Mouse (Mus musculus): ENCODE measurements at regions not wholly inside any gene's neighbourhood (a gene's known extent, or its start where the extent isn't known, plus 50 kb on each side); places are given as distances from the start of the nearest gene placed in this dataset.

DNA sequence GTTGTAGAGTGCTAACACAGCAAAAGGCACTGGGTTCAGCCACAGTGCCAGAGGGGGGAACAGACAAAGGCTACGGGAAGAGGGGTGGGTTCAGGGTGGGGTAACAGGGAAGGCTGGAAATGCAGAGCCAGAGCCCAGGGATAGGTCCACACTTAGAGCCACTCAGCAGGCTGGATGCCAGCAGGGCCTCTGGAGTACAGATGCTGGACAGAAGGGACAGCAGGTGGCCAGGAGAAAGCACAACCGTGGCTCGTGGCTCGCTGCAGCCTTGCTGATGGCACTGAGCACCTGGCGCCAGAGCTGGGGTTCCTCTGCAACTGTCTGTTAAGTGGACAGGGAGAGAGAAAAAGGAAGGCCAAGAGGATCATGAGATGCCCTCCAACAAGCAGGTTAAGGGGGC lies 174.2 kb downstream of the Mroh4 start:
- no peak for DNase-seq (ENCODE audit: low read depth, low spot score)

DNA sequence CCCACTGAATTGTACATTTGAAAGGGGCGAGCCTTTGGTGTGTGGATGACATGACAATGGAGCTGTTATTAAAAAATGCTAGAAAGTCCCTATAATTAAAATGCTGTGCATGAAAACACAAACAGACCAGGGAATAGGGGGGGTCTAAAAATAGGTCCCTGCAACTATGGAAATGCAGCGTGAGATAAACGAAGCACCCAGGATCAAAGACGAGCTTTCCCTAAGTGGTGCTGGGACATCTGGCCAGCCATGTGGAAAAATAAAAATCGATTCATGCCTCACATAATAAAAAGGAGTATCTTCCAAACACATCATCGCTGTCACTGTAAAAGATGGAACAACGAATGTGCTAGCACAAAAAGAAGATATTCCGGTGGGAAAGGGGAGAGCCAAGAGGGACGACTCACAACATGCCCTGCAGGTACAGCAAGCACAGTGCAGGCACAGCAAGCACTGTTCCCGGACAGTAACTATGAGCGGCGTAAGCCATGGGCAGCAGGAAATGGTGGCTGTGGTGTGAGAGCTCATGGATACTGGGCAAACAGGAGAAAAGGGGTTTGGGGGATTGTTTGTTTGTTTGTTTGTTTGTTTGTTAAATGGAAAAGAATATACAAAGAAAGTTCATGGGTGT lies 176.7 kb downstream of the Mroh4 start:
- DNase-seq (ENCODE audit: low read depth, low spot score), result no peak

DNA sequence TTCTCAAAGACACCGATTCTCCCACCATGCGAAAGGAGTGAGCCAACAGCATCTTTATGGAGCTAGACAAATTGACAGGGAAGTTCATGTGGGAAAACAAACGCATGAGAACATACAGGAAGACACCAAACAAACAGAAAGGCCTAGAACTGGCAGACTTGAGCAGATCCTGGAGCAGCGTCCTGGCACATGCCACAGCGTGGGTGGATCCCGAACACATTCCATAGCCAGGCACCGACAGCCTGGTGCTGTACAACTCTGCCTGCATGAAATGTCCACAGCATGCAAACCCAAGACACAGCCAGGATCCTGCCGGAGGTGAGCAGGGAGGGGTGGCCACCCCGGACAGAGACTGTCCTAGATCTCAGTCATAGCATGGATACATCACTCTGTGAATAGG lies 177.2 kb downstream of the Mroh4 start:
- DNase-seq (ENCODE audit: low read depth, low spot score), result no peak

DNA sequence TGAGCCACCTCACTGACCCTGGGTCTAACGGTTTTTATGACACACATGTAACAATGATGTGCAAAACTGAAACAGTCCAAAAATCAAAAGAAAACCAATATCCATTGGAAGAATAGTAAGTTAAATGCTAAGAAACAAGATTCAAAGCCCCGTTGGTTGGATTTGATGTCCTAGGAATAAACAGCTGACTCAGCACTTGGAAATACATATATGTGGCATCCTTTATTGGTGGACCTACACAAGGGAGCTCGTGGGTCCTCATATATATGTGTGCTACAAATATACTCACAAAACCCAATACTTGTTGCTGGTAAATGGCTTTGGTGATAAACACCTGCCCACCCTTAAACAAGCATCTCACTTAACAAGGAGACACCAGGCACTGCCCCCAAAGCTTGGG lies 178.2 kb downstream of the Mroh4 start:
- DNase-seq (ENCODE audit: low read depth, low spot score), result no peak

DNA sequence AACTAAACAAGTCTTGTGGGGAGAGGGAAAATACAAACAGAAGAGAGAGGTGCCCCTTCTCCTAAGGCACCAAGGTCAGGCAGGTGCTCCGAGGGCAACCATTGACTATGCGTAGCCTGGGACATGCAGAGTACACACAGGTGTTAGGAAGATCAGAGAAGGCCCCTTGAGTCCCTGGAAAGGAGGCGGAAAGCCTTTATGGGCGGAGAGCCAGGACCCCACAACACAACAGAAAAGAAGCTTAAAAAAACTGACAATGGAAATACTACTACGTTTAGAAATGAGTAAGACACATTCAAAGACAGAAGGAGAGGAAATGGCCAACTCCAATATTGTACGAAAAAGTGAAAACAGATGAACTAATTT lies 179.5 kb downstream of the Mroh4 start:
- no peak for DNase-seq (ENCODE audit: low read depth, low spot score)

DNA sequence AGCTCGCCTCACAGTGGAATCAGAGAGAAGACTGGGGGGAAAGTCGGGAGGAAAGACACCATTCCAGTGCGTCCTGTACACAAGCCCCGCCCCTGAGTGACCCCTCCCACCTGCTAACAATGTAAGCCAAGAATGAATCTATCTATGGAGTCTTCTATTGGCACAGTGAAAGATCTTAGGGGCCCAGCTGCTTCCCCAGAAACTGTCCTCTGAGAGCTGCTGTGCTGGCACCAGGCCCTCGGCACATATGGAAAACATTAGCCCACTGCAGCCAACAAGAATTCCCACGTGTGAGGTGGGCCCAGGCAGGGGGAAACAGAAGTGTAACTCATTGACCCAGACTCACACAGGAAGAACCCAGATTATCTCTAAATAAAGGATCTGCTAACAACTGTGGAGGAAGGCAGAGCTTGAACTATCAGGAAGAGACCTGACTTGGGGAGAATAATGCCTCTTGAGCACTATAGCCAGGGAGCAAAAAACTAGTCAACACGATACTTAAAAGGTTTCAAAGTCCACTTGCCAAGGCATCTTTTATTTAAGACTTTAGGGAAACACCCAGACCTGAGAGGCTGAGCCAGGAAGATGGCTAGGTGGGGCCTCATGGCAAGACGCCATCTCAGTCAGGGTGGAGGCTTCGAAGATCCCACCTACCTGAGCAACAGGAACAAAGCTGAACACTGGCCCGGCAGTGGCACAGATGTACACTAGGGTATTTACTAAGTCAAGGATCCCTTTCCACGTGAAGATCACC lies 180.1 kb downstream of the Mroh4 start:
- DNase-seq (ENCODE audit: low read depth, low spot score), result no peak

DNA sequence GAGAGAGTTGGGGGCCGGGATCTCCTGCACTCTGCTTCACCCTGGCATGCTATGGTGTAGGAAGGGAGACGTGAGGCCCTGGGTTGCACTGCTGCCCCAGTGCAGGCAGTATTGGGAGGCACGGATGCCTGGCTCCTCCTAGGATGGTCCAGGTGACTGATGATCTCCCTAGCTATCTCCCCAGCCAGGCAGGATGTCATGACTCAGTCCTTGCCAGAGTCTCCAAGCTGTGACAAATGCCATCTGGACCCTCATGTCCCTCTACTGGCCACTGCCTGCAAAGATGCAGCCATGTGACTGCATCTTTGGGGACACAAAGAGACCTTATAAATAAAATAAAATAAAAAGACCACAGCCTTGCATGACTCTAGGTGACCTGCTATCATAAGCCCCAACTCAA lies 181.6 kb downstream of the Mroh4 start:
- no peak for DNase-seq (ENCODE audit: low read depth, low spot score)

DNA sequence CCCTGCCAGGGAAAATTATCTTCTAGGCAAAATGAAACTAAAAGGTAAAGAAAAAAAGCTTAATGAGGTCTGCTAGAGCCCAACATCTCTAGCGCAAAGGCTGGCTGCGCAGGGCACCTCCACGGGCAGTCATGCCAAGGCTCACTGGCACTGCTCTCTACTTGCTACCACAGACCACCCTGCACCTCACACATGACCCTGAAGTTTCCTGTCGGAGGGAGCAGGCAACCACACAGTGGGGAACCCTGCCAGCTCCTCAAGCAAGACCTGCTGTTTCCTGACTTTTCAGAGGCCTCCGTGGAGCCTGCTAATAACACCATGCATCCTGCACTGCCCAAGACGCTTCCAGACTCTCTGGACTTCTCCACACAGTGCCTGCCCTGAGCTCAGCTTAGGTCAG lies 182.3 kb downstream of the Mroh4 start:
- DNase-seq (ENCODE audit: low read depth, low spot score), result no peak

DNA sequence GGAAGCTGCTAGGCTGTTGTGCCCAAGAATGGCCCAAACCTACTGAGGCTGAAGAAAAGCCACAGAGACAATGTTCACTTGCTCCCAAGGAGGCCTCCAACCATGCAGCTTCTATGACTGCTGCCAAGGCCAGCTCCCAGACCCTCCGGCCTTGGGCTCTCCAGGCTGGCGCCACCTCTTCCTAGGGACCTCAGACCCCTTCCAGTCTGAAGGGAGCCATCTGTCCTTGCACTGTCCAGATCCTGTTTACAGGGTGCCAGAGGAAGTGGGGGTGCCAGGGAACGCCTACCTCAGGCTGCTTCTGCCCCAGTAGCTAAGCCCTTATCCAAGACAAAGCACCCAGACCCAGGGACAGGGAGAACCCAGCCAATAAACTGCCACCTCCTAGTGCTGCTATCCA lies 183.7 kb downstream of the Mroh4 start:
- DNase-seq (ENCODE audit: low read depth, low spot score), result no peak

DNA sequence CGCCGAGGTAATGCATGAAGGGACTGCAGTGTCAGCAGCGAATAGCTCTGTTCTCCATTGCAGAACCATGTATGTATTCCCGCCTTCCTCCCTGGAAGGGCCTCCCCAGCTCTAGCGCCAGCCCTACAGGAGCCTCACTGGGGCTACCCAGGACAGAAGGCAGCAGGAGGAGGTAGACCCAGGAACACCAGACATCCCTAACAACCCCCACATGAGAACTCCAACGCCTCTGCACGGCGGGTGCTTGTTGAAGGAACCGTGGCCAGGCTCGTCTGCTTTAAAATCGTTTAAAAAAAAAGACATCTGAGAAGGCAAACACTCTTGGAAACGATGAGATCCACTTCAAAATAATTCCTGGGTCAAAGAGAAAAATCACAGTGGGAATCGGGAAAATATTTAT lies 194.3 kb downstream of the Mroh4 start:
- DNase-seq (ENCODE audit: low read depth, low spot score), result no peak

DNA sequence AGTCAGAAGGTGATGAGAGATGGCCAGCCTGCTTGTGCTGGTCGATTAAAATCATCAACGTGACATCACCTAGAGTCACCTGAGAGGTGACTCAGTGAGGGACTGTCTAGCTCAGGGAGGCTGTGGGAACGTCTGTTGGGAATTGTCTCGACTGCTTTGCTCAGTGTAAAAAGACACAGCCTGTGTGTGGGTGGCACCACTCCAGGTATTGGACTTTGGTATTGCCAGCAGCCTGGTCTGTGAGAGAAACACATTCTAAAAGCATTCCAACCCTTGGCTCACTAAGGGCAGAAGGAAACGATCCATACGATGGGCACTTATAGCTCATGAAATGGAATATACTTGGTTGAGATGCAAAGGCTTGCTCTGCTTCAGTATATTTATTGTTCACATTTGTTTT lies 209.2 kb downstream of the Mroh4 start:
- DNase-seq (ENCODE audit: low read depth, low spot score), result no peak

DNA sequence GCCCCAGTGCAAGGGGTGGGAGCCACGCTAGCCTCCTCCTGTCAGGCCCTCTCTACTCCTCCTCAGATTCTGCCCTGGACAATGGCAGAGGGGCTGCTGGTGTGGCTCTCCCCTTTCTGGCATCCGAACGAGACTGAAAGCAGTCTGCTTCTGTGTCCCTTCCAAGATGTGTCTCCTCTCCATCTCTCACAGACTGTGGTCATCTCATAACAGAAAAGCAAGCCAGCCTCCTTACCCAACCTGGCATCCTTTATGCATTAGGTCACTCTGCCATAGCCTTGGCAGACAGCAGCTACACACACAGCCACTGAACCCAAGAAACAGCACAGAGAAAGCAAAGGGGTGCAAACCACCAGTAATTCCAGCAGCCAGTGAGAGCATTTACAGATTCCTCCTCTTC lies 213.2 kb downstream of the Mroh4 start:
- DNase-seq (ENCODE audit: low read depth, low spot score), result no peak

DNA sequence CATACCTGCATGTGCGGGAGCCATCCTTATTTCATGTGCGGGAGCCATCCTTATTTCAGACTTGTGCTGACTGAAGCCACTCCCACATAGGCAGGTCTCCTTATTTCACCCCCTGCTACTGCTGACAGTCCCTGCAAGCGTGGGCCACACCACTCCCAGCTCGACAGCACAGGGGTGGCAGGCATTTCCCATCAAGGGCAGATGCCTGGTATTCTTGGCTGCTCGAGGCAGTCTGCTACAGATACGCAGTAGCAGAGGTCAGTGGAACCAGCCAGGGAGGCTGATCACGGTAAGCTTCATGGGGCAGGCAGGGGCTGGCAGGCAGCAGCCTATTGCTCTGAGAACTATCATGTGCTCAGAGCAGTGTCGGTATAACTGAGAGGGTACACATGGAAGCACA lies 215.6 kb downstream of the Mroh4 start:
- DNase-seq (ENCODE audit: low read depth, low spot score), result no peak

DNA sequence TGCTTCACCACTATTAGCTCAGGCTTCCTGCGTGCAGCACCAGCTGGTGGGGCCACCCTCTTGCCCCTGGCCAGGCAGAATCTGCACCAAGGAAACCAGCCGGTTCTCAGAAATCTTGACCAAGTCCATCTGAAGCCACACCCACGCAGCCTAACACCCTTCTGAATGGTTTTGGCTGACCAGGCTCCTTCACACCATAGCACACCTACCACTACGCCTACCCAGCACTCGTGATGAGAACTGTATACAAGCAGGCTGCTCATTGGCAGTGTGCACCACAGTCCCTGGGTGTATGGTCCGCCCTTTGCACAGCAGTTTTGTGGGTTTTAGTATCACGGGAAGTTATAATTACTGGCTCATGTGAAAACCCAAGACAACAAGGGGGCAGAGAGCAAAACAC lies 217.5 kb downstream of the Mroh4 start:
- no peak for DNase-seq (ENCODE audit: low read depth, low spot score)

DNA sequence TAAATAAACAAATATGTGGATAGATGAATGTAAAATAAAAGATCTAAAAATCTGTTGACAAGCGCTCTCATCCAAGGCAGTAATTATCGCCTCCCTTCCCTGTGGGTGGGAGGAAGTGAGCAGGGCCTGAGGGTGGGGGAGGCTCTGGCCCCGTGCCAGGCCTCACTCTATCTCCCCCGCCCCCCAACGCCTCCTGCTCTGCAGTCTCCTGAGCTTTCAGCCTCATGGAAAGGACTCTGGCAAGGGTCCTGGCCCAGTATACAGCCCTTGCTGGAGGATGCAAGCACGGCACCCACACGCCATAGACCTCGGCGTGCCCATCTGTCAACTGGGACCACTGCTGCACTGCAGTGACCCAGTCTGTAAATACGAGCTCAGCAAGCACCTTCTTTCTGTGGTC lies 222.9 kb downstream of the Mroh4 start:
- DNase-seq (ENCODE audit: low read depth, low spot score), result no peak

DNA sequence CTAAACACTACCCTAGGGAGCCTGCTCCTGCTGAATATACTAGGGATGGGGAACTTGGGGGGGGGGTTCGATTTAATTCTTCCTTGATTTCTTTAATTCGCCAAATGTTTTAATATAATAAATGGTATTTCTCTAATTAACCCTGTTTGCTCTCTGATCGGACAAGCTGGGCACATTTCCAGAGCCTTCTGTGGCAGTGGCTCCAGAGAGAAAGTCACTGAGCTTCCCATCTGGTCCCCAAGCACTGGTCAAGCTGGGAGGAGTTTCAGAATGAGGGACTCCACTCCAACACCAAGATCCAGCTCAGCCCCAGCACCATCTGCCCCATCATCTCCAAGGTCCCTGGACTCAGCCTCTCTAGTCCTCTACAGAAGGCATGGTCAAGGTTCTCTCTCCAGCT lies 223.9 kb downstream of the Mroh4 start:
- no peak for DNase-seq (ENCODE audit: low read depth, low spot score)

DNA sequence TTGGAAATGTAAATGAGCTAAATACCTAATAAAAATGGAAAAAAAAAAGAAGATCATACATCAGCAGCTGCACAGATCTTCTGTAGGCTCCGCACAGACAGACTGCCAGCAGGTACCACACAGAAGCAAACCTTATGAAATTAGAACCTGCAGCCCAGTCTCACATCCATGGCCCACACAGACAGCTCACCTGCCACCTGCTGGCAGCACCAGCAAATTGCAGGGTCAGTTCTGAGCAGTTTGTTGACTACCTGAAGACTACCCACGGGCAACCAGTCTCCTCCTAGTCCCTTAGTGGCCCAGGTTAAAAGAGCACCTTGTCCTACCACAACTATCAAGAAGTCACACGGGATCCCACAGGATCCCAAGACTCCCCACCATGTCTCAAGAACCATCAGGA lies 225.1 kb downstream of the Mroh4 start:
- DNase-seq (ENCODE audit: low read depth, low spot score), result peak; percentile 54

DNA sequence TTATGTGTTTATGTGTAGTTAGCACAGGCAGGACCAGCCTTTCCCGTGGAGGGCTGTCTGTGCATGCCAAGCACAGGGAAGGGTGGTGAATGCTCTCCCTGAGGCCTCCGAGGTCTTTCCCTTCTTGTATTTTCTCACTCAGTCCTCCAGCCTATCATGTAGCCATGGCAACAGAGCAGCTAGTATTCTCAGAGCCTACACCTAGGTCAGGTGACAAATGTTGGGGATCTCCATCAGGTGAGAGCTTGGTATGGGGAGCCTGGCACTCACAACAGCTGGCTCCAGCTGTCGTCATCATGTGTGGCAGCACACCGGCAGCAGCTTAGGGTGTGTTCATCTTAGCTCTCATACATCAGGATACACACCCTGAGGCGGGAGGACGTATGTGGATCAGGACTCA lies 231.3 kb downstream of the Mroh4 start:
- DNase-seq (ENCODE audit: low read depth, low spot score), result no peak

DNA sequence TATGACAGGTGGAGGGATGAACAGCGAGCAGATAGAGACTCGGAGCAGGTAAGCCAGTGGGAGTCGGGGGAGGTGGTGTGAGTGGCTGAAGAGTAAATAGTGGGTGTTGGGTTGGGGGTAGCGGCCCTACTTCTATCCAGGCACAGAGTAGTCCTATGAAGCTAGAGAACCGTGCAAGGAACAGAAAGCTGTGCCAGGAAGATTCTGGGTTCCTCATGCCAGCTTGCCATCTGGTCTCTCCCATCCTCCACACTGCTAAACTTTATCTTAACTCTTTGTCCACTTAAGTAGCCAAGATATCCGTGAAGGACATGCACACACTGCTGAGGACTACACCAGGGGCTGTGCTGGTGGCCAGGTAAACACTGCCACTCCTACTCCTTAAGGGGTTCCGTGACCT lies 234.9 kb downstream of the Mroh4 start:
- DNase-seq (ENCODE audit: low read depth, low spot score), result no peak

DNA sequence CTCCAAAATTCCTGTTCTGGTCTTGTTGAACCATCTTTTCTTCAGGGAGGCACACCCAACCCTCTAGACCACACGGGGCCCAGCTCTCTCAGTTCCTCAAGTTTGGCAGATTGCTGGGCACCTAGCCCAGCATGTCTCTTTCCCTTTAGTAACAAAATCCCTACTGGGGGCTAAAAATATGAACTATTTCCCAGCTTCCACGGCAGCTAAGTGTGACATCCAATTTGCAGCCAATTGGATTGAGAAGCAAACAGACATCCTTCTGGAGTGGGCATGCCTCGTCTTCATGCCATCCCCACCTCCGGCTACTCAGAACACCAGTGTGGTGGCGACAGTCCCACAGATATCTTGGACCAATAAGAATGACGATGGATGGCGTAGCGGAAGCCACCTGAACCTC lies 240.1 kb downstream of the Mroh4 start:
- DNase-seq (ENCODE audit: low read depth, low spot score), result no peak

DNA sequence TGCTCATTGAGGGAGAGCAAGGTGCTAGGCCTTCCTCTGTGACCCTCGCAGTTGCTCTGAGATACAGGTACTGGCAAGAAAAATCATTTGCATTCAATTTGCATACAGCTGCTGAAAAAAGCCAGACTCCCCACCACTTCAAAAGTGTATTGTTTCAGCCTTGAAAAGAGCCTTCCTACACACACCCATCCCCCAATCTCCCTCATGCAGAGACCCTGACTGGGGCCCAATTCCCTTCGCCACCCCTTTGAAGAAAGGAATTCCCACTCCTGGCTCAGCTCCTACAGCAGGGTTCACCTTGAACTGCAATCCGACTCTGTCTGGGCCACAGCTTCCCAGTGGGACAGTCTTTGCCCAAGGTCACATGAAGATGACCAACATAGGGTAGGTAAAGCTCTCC lies 248.6 kb downstream of the Mroh4 start:
- DNase-seq (ENCODE audit: low read depth, low spot score), result peak; percentile 91

DNA sequence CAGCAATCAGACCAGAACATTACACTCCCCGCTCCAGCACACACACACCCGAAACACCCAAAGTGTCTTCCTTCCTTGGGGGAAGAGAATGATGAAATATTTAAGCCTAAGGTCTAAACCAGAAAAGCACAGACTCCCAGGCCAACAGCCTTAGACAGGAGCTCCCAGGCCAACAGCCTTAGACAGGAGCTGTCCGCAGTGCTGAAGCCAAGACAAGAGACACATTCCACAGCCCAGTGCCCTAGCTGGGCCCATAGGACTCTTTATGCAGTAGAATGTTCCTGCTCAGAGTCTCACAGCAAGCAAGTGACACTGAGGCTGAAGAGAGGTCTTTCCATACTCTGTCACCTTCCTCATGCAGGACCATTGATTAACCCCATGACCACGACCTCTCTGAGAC lies 253.6 kb downstream of the Mroh4 start:
- DNase-seq (ENCODE audit: low read depth, low spot score), result peak; percentile 46

DNA sequence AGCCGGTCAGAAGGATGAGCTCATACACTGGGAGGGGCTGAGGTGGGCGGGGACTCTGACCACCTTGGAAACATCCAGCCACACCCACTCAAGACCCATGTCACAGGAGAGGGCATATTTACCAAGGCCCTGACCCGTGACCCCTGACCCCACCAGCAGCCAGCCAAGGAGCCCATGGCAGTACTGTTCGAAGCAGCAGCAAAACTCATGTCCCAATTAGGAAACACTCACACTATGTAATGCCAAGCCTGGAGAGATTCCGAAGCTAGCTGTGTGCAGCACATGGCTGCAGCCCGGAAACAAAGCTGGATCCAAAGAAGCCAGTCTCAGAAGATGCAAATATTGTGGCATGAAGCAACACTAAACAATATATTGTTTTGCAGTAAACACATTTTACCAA lies 256.8 kb downstream of the Mroh4 start:
- DNase-seq (ENCODE audit: low read depth, low spot score), result no peak

DNA sequence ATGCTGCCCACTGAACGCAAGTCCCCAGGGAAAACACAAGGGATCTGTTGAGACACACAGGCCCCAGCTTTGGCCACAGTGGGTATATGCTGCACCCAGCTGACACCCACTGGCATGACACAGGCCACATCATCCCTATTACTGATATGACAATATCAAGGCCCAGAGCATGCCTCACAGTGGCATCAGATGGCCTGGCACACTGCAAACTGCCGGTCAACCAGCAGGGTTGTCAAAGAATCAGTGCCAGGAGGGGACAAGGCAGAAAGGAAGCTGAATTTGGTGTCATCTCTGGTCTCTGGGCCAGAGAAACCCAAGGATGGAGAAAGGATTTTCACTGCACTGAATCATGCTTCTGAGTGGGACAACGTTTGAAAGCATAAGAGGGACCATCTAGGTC lies 266.7 kb downstream of the Mroh4 start:
- no peak for DNase-seq (ENCODE audit: low read depth, low spot score)
